Mouse (Mus musculus) cerebellum, adult 2 months (tissue): Measurements from ENCODE around the gene Rfx8.

Source experiments
- CTCF ChIP-seq: fragments of 200-500 bp; IDR thresholded peaks from 2 replicates; pipeline ENCODE4 v1.5.1; 2011; ENCODE audit warnings: low read depth, mild to moderate bottlenecking, control low read depth, low read length, moderate library complexity, borderline replicate concordance; ENCODE audit not compliant: insufficient read depth
- POLR2A ChIP-seq: fragments of 200-500 bp; IDR thresholded peaks from 2 replicates; pipeline ENCODE4 v1.6.1; 2011; ENCODE audit warnings: low read length, control low read depth, borderline replicate concordance; ENCODE audit not compliant: insufficient read depth

- no peak for TF ChIP-seq POLR2A
- TF ChIP-seq CTCF, result no peak
Measured at GRCm38 (mm10) chr1:39636196-39636595, 84.6 kb downstream of the Rfx8 start.
